Mouse (Mus musculus) thymus, postnatal 10 days (tissue): ENCODE measurements around the gene Camkmt.

Experiments used
- DNase-seq, 2 experiments: peaks; one replicate each; pipeline ENCODE4 v3.0.0; 2021; ENCODE audit warnings: low spot score in 2 of 2

Gene Camkmt

DNA sequence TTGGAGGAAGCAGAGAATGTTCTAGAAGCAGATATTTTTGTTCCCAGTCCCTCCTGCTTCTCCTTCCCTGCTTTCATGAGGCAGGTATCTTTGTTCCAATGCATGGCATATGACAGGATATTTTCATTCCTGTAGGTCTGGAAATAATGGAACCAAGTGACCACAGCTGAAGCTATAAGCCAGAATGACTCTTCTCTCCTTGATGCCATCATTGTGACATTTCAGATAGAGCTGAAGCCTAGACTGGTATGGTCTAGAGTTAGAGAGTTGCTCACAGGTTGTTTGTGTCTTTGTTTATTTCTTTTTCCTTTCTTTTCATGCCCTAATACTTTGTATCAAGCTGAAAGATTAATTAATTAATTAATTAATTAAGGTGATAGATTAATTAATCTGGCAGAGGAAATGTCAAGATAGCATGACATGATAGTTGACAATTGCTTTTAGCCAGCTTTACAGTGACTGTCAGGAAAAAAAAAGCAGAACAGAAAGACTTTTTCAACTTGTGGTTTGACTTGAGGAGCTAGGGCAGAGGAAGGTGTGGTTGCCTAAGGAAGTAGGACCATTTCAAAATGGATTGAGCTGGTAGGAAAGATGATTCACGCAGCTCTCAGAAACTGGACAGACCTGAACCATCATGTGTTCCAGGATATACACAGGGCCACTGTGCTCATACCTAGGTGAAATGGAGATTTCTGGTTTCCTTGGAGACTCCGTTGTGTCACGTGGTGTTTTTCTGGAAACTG lies 404.8 kb downstream of the Camkmt start:
- no peak for DNase-seq

DNA sequence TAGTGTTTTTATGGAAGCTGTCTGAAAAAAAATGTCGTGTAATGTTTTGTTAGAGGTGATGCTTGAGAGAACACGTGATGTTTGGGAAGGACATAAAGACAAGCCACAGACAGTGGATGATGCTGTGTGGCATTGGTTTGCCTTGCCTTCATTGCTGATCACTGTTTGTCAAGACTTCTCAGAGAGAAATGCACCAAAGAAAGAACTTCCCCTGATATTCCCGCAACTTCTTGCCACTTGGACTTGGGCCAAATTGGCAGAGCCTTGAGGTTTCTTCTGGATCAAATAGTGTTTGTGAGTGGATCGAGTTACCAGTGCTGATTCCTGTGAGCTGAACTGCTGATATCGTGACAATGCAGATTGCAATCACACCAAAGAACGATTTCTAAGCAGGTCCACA lies 405.5 kb downstream of the Camkmt start:
- no peak for DNase-seq

DNA sequence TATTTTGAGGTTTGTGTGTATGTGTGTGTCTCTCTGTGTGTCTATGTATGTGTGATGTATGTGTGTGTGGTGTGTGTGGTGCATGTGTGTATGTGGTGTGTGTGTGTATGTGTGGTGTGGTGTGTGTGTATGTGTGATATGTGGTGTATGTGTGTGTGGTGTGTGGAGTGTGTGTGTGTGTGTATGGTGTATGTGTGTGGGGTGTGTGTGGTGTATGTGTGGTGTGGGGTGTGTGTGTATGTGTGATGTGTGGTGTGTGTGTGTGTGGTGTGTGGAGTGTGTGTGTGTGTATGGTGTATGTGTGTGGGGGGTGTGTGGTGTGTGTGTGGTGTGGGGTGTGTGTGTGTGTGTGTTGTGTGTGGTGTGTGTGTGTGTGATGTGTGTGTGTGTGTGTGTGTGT lies 414.5 kb downstream of the Camkmt start:
- DNase-seq, result no peak

DNA sequence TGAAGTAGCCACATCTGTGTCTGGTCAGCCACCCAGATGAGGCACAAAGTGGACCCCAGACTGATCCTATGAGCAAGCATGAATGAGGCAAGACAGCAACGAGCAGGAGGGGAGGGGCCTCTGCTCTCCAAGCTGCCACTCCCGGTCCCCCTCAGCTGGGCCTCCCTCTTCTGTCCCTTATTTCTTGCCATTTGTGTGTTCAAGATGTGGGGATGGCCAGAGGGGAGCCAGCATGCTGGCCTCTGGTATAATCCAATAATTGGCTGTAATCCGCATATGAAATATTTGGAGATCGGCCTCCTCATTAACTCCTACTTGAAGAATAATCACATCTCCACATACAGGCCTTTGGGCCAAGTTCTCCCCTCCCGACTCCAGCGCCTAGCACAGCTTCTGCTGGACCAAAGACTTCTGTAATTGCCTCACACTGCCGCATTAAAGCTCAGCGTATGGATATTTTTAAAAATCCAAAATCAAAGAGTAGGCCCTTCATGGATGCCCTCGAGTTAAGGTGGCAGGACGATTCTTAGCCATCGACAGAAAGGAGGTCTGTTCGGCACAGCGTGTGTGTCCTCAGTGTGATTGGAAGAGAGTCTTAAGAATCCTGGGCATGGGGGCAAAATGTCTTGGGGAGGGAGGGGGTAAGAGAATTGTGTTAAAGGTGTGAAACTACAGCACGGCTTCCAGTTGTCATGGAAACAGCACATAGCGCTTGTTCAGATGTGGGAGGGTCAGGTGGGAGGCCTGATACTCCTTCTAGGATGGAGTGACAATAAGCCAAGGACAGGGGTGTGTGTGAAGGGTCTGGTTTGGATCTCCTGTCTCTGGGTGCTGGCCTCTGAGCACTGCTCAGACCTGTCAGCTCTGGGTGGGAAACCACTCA lies 416.1 kb downstream of the Camkmt start:
- DNase-seq, result no peak

DNA sequence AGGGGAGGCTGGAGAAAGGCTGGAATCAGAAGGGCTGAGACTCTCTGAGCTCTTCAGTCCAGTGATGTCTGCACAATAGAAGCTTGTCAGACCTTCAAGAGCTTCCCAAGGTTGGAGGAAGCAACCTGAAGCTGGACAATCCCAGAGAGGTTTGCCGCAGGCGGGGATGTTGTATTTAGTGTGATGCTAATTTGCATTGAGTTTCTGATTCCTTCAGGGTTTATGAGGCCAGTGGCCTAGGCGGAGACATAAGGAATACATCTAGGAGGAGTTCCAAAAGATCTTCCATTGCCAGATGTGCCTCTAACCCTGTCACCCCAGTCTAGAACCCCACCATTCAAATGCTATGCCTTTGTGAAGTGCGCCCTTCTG lies 416.7 kb downstream of the Camkmt start:
- no peak for DNase-seq
